Mouse (Mus musculus) thymus, adult 2 months (tissue): Measurements from ENCODE around the gene Antxr1.

ENCODE experiments used
- CTCF ChIP-seq: fragments of 200-500 bp; IDR thresholded peaks from 2 replicates; pipeline ENCODE4 v1.5.1; 2012; ENCODE audit warnings: mild to moderate bottlenecking, control low read depth, low read length, moderate library complexity, borderline replicate concordance; ENCODE audit not compliant: control insufficient read depth, poor library complexity, insufficient read depth; ENCODE audit errors: extremely low read depth
- POLR2A ChIP-seq: fragments of 200-500 bp; IDR thresholded peaks from 2 replicates; pipeline ENCODE4 v1.6.1; 2012; ENCODE audit warnings: mild to moderate bottlenecking, low read length, control low read depth, moderate library complexity; ENCODE audit not compliant: control insufficient read depth, poor library complexity, insufficient read depth; ENCODE audit errors: extremely low read depth

GRCm38 (mm10) chr6:87150471-87150870, 185.2 kb downstream of the Antxr1 start:
- TF ChIP-seq POLR2A, result no peak
- TF ChIP-seq CTCF, result no peak
